Mouse (Mus musculus) inflammation-experienced regulatory T-cells, adult 6 months (primary cell): ENCODE results near the gene Naip2. TPM values are rescaled to one million over a fixed set of nuclear protein-coding genes. Genes with fewer than 3 reads are reported as not detected.

Experiments used
- ATAC-seq: one replicate; pipeline ENCODE4 v1.8.0; 2017
- polyA plus RNA-seq, 3 experiments: library from polyadenylated mRNA; unstranded; fragments of 100-300 nt; shearing (Covaris generic); gene quantifications; one replicate each; pipeline ENCODE4 v1.2.1; 2017

Naip2 gene
- polyA plus RNA-seq, 3 experiments from 2014 or later, result 12.4 to 12.5 (median 12.4) TPM

DNA sequence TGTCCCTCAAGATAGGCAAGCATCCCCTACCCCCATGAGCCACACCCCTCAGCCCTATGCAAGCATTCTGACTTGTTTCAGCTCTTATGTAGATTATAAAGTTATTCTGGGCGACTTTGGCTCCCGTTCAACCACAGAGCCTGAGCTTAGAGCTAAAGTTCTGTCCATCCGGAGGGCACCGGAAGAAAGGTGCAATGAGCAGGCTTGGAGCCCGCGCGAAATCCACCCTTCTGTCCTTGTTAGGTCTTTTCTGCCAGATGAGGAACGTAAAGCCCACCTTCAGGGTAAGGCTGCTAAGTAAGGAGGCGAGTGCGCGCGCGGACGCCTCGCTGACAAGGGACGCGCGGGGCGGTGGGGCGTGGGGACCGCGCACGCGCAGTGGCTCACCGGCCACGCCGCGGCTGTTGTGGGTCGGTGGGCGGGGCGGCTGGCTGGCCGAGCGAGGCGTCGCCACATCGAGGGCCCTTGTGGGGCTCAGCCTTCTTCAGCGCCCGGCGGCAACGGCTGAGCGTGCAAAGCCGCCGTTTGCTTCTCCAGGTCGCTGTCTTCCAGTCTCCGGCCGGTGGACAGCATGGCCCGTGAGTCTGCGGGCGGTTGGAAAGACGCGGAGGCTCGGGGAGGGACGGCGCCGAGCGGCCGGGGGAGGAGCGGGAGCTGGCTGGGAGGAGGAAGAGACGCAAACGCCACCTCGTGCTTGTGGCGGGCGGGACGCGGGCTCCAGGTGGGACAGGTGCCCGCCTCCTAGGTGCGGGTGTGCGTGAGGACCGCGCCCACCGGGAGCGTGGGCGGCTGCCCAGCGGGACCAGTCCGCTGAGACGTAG lies 94.0 kb downstream of the Naip2 start, which contains the start of gene Serf1:
Serf1 (plus strand) TSS at position 361 of the 821 bp plus-strand sequence.
- ATAC-seq, result peak; percentile 36

DNA sequence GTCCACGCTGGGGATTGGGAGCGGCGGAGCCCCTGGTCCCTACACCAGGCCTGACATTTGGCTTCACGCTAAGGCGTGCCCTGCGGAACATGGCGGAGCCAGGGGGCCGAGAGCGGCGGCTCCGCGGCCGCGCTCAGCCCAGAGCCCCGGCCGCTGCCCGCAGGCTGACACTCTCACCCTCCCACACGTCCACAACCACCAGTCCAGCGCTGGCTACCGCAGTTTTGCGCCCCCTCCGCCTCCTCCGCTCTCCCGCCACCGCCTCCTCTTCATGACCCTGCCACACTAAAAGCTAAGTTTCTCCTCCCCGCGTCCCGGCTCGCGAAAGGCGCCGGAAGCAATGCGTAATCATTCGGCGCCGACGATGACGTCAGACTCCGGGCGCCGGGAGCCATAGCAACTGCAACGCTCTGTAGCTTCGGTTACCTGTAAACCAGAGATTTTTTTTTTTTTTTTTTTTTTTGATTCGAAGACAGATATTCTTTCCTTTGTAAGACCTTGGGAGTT lies 98.1 kb downstream of the Naip2 start, which contains the start of gene Bdp1:
Bdp1 (minus strand) TSS at position 323 of the 507 bp plus-strand sequence.
- peak; percentile 75 for ATAC-seq

DNA sequence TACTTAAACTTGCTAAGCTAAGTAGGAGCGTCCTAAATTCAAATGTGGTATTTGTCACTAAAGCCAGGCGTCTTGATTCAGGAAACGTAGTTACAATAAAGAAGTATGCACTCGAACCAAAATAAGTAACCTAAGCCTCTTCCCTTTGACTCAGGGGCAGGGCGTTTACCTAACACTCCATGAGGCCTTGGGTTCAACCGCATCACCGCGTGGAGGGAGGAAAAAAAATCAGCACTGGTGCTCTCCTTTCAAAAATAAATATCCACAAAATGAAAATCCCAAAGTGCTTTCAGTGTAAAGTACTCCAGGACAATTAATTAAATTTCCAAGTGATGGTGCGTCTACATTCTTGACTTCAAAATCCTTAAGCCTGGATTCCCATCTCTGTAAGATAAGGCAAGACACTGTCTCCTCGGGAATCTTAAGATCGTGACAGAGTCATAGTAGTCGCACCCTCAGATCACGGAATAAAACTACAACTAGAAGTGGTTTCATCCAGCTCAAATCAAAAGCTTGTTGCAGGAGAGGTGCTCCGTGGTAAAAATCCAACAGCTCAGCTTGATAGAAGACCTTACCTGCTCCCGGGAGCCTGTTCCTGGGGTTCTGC lies 98.7 kb downstream of the Naip2 start:
- ATAC-seq, result no peak

DNA sequence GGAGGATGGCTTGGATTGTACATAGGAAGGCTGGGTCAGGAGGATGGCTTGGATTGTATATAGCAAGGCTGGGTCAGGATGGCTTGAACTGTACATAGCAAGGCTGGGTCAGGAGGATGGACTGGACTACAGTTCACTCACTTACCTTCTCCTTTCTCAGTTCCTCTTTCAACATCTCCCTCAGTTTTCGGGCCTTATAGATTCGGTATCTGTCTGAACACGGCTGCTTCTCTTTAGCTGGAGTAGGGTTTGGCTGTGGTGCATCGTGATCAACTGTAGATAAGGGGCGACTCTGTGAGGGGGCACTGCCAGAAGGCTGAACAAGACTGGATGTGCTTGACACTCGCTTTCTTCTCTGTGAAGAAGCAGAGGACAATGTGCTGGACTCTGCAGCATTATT lies 103.1 kb downstream of the Naip2 start:
- no peak for ATAC-seq

Other genes with a start within 250 kb of the Naip2 start
- 10 to 100 TPM; 10.1 to 16.4 (median 13.5) TPM for gene Mccc2, start 186.5 kb downstream of the Naip2 start, polyA plus RNA-seq
- 10 to 100 TPM; 16.5 to 26.2 (median 20.5) TPM for gene Bdp1, start 98.0 kb downstream of the Naip2 start, polyA plus RNA-seq
- 1 to 10 TPM; 4.0 to 5.4 (median 4.7) TPM for gene Serf1, start 94.1 kb downstream of the Naip2 start, polyA plus RNA-seq
- 10 to 100 TPM; 28.5 to 34.4 (median 30.8) TPM for gene Smn1, start 77.2 kb downstream of the Naip2 start, polyA plus RNA-seq
- gene Naip5, start 44.2 kb upstream of the Naip2 start, polyA plus RNA-seq, result 10 to 100 TPM in 2 of 3 experiments, 1 to 10 TPM in 1; 6.1 to 21.5 (median 11.3) TPM
- 1 to 10 TPM; 5.0 to 6.6 (median 5.1) TPM for gene Naip6, start 115.6 kb upstream of the Naip2 start, polyA plus RNA-seq